Mouse (Mus musculus): ENCODE results near the gene Camsap1.

DNA sequence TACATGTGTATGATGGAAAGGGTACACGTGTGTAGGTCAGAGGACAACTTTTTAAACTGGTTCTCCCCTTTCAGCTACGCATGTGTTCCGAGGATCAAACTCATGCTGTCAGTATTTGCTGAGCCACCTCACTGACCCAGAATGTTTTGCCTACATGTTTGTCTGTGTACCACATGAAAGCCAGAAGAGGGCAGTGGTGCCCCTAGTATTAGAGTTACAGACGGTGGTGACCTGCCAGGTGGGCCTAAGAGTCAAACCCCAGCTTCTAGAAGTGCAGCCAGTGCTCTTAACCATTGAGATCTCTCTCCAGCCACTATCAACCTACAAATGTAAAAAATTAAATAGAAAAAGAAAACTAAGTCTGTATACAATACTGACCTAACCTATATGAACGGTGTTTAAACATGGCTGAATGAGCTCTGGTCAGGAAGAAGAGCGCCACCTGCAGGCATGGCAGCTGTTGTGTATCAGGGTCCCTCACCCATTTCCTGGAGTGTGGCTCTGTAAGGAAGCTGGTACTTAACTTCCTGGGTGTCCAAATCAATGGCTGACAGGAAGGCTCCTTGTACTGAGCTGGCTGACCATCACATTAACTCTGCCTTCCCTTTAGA, 51.7 kb downstream of the Camsap1 start:
- no peak for TF ChIP-seq CHD2 (IDR thresholded peaks at IDR 0.05; ENCODE audit: low read length)
- no peak for TF ChIP-seq EP300 (IDR thresholded peaks at IDR 0.05; ENCODE audit: low read depth in 1 of 2, low read length in 2 of 2)
- peak; percentile 55 to 69 (median 64) for TF ChIP-seq CTCF (IDR thresholded peaks at IDR 0.05 in 2 of 3, conservative IDR thresholded peaks at IDR 0.05 in 1 of 3; ENCODE audit: control insufficient read depth in 1 of 3, insufficient read depth in 1 of 3, low read depth in 2 of 3, low read length in 3 of 3, poor library complexity in 1 of 3, severe bottlenecking in 1 of 3)
- no peak for TF ChIP-seq POLR2AphosphoS2 (IDR thresholded peaks at IDR 0.05; ENCODE audit: low read length)
- TF ChIP-seq POLR2A (IDR thresholded peaks at IDR 0.05; ENCODE audit: control insufficient read depth in 1 of 2, insufficient read depth in 1 of 2, low read depth in 1 of 2, low read length in 2 of 2, poor library complexity in 1 of 2), result no peak
- no peak for TF ChIP-seq UBTF (IDR thresholded peaks at IDR 0.05; ENCODE audit: borderline replicate concordance, insufficient read depth, low read depth, low read length)
- TF ChIP-seq E2F4 (IDR thresholded peaks at IDR 0.05; ENCODE audit: borderline replicate concordance, low read depth, low read length), result no peak
- no peak for TF ChIP-seq MYC (IDR thresholded peaks at IDR 0.05; ENCODE audit: low read depth, low read length)
